Mouse (Mus musculus): Measurements from ENCODE around the gene Nid1. TPM values are rescaled to one million over a fixed set of nuclear protein-coding genes. Genes with fewer than 3 reads are reported as not detected.
"Not testable (repeated sequence)": the region's sequence is repeated elsewhere in the genome, so short reads cannot be mapped to it uniquely, and the experiment has no call there.

Gene Nid1
- total RNA-seq, 2 experiments from 2014 or later = 98.8 to 118 TPM

DNA sequence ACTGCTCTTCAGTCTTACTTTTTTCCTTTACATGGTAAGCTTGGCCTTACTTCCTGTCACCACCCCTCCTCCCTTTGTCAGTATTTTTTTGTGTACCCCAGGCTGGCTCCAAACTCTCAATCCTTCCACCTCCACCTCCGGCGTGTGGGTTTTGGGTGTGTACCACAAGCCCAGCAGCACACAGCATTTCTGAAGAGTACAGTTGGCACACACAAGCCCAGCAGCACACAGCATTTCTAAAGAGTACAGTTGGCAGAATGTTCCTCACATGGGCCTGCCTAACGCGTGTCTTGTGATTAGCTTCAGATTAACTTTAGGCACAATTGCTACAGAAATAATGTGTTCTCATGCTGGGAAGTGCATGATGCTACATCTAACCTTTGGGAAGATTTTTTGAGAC, 93.6 kb downstream of the Nid1 start:
- DNase-seq (ENCODE audit: low spot score) = no peak
- intact Hi-C loops (cut with DNase I) = no loop called here

- DNase-seq (ENCODE audit: low spot score) = no peak
- intact Hi-C loops (cut with DNase I) = no loop called here
Observed at GRCm38 (mm10) chr13:13531923-13532322, 94.6 kb downstream of the Nid1 start.

- no peak for DNase-seq (ENCODE audit: low spot score)
- intact Hi-C loops (cut with DNase I) = no loop called here
Observed at GRCm38 (mm10) chr13:13536555-13536954, 99.2 kb downstream of the Nid1 start.

DNA sequence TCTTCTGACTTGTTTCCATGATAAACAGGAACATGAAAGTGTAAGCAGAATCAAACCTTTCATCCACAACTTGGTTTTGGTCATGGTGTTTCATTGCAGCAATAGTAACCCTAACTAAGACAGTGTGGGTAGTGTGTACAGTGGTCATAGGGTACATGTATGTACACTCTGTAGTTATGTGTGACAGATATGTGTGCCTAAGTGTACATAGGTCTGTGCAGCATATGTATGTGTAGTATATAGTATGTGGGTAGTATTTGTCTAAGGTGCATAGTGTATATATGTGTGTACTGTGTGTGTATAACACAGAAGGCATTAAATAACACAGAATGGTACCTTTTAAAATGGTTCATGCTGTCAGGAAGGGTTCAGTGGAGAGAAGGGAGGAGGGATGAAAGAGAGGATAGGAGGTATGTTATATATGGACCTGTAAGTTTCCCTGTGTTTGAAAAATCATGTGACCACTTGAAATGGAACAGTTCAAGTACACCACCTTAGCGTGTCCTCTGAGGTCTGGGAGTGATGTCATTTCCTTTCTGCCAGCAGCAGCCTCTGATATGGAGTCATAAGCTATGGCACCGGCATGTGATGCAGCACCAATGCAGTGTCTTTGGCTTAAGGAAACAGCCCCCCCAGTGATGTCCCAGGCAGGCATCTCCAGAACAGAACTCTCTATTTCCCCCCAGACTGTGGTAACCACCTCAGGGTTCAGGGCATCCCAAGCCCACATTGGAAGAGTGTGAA, 100.1 kb downstream of the Nid1 start:
- intact Hi-C loops (cut with DNase I) = no loop called here
- DNase-seq (ENCODE audit: low spot score) = no peak

DNA sequence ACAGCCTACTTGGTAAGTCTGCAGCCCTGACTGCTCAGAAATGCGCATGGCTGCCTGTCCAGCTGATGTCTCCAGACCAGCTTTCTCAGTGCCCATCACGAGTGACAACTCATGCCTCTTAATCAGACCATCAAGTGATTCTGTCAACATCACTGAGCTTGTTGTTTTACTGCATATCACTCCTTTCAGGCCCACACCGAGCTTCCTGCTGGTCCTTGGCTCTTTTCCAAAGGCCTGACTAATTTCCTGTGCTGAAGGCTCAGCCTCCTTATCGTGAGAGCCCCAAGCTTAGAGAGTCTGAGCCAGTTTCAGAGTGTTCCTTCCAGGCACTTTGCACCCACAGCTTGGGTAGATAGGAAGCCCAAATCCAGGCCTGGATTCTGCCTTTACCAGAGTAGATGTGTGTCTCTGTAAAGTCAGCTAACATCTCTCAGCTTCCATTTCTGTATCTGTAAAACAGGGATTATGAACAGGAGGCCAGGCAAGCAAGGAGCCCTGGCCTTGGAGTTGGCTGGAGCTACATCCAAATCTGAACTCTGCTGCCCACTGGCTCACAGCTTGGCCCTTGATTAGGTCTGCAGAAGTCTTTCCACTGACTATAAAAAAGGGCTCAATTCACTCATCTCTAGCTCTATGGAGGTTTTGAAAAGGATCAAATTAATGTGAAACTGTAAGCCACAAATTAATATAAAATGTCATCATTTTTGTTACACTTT, 101.4 kb downstream of the Nid1 start:
- peak; percentile 58 for DNase-seq (ENCODE audit: low spot score)
- intact Hi-C loops (cut with DNase I) = no loop called here

GRCm38 (mm10) chr13:13543073-13543472, 105.7 kb downstream of the Nid1 start:
- DNase-seq (ENCODE audit: low spot score); intact Hi-C loops (cut with DNase I): not testable (repeated sequence)

DNA sequence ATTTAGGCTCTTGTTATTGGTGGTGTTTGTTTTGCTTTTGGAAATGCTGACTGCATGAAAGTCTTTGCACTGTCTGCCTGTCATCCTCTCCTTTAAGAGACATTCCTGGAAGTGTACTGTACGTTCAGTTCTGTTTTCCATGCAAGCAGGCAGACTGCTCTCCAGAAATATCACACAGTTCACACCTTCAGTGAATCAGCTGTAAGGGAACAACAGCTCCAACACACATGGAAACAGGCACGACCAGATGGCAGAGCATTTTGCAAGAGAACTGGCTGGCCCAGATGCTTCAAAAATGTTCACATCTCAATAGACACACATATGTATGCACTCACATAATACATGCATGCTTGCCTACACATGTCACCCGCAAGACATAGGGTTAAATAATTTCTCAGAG, 109.4 kb downstream of the Nid1 start:
- intact Hi-C loops (cut with DNase I) = no loop called here
- DNase-seq (ENCODE audit: low spot score) = no peak

GRCm38 (mm10) chr13:13547889-13548288, 110.5 kb downstream of the Nid1 start:
- intact Hi-C loops (cut with DNase I) = no loop called here
- DNase-seq (ENCODE audit: low spot score) = no peak

- no peak for DNase-seq (ENCODE audit: low spot score)
- intact Hi-C loops (cut with DNase I) = no loop called here
Observed at GRCm38 (mm10) chr13:13548431-13549190, 111.3 kb downstream of the Nid1 start.

GRCm38 (mm10) chr13:13549687-13550660, 112.6 kb downstream of the Nid1 start:
- intact Hi-C loops (cut with DNase I) = no loop called here
- DNase-seq (ENCODE audit: low spot score) = no peak

- intact Hi-C loops (cut with DNase I) = no loop called here
- no peak for DNase-seq (ENCODE audit: low spot score)
Observed at GRCm38 (mm10) chr13:13552020-13552419, 114.7 kb downstream of the Nid1 start.

GRCm38 (mm10) chr13:13553660-13554059, 116.3 kb downstream of the Nid1 start:
- no peak for DNase-seq (ENCODE audit: low spot score)
- intact Hi-C loops (cut with DNase I) = no loop called here

- DNase-seq (ENCODE audit: low spot score) = no peak
- intact Hi-C loops (cut with DNase I) = no loop called here
Observed at GRCm38 (mm10) chr13:13555196-13555595, 117.8 kb downstream of the Nid1 start.

GRCm38 (mm10) chr13:13557001-13557743, 119.8 kb downstream of the Nid1 start:
- intact Hi-C loops (cut with DNase I) = no loop called here

DNA sequence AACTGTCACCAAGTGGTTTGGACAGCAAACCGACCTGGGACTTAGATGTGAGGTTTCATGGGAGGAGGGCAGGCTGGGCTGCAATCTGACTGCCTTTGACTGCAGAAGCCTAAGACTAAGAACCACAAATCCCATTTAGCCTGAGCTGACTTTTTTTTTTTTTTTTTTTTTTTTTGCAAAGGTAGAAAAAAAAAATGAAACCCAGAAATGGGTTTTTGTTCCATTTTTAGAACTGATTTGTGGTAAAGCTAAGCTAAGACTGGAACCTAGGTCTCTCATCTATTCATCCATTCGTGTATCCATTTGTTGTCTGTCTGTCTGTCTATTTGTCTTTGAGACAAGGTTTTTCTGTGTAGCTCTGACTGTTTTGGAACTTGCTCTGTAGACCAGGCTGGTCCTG, 120.9 kb downstream of the Nid1 start:
- intact Hi-C loops (cut with DNase I) = no loop called here
- no peak for DNase-seq (ENCODE audit: low spot score)

More at GRCm38 (mm10) chr13:13557001-13557743, 119.8 kb downstream of the Nid1 start:
- no peak for DNase-seq (ENCODE audit: low spot score)

- intact Hi-C loops (cut with DNase I) = no loop called here
- no peak for DNase-seq (ENCODE audit: low spot score)
Observed at GRCm38 (mm10) chr13:13558900-13559299, 121.5 kb downstream of the Nid1 start.

Data from heart, postnatal 25 days (tissue).